Mouse (Mus musculus): ENCODE measurements at regions not wholly inside any gene's neighbourhood (a gene's known extent, or its start where the extent isn't known, plus 50 kb on each side); places are given as distances from the start of the nearest gene placed in this dataset.

- TF ChIP-seq CTCF (IDR thresholded peaks at IDR 0.05; ENCODE audit: low read depth): no peak
- TF ChIP-seq EP300 (optimal IDR thresholded peaks at IDR 0.05): no peak
These were observed 109.9 kb upstream of the Sox9 start for GRCm38 (mm10) chr11:112672086-112672485.
